Mouse (Mus musculus): ENCODE measurements around the gene Topaz1. TPM values are rescaled to one million over a fixed set of nuclear protein-coding genes. Genes with fewer than 3 reads are reported as not detected.

The Topaz1 gene
- total and polyA plus RNA-seq, 3 experiments = not detected

DNA sequence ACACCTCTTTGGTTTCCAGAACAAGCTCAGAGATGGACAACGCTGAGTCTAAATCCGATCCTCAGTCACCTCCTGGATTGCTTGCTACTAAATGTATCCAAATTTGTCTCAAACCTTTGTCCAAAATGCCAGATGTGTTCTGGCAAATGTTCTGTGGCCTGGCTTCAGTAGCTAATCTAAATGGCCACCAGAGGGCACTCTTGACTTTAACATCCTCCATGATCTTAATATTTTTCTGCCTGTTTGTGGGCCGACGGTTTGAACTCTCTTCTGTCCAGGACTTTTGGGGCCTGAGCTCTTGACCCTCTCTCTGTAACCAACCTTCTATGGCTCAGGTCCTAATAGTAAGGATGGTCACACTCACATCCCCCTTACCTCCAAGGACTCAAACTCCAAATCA is 10.4 kb upstream of the Topaz1 start:
- Histone ChIP-seq H3K36me3 (replicated peaks in 1 of 2; ENCODE audit: control insufficient read depth in 1 of 2, insufficient read depth in 1 of 2, low read length in 1 of 2) (no peaks in the 10 kb centered on the region), H3K27me3 (replicated peaks) (no peaks in the 10 kb centered on the region), H3K79me2 (replicated peaks; ENCODE audit: control insufficient read depth, extremely low read depth, insufficient read depth, poor library complexity, severe bottlenecking) (no peaks in the 10 kb centered on the region), H3K4me3 (replicated peaks in 1 of 3; ENCODE audit: low read depth in 2 of 3, low read length in 2 of 3, poor library complexity in 1 of 3) (no peak overlapping the region), H3K4me1 (ENCODE audit: control insufficient read depth in 1 of 2, insufficient read depth in 2 of 2) (peaks cover 8 to 46% of the 10 kb centered on the region in 2 experiments; a peak in 3 of 4 replicates), H3K4me2 (ENCODE audit: insufficient read depth, low read depth, poor library complexity, severe bottlenecking) (peak overlapping the region; percentile 10; the same call in 1 of the 2 replicates), H3K9ac (ENCODE audit: insufficient read depth, low read depth) (no peak overlapping the region), H3K9me3 (replicated peaks; ENCODE audit: low read length) (no peaks in the 10 kb centered on the region), H3K27ac (ENCODE audit: insufficient read depth, low read depth) (no peak overlapping the region)
- no peak for TF ChIP-seq USF1 (IDR thresholded peaks at IDR 0.05; ENCODE audit: low read depth, low read length)
- TF ChIP-seq SMC3 (IDR thresholded peaks at IDR 0.05; ENCODE audit: low read depth, low read length) = peak; percentile 84
- TF ChIP-seq RAD21 (IDR thresholded peaks at IDR 0.05; ENCODE audit: low read depth, low read length) = peak; percentile 94
- TF ChIP-seq ZC3H11A (IDR thresholded peaks at IDR 0.05; ENCODE audit: low read depth, low read length) = peak; percentile 52; the same call in 1 of the 2 replicates
- no peak for TF ChIP-seq BHLHE40 (IDR thresholded peaks at IDR 0.05; ENCODE audit: low read depth, low read length)
- TF ChIP-seq E2F4 (IDR thresholded peaks at IDR 0.05; ENCODE audit: insufficient replicate concordance, low read depth, low read length) = 0 out of 2 replicates have a peak, but pooled peaks have one; percentile 17
- TF ChIP-seq NELFE (IDR thresholded peaks at IDR 0.05; ENCODE audit: low read depth, low read length) = 0 out of 2 replicates have a peak, but pooled peaks have one; percentile 19
- peak; percentile 62 to 89 for TF ChIP-seq CTCF (conservative IDR thresholded peaks at IDR 0.05 in 1 of 2, IDR thresholded peaks at IDR 0.05 in 1 of 2; ENCODE audit: low read depth in 2 of 2, low read length in 2 of 2)
- TF ChIP-seq MEF2A (IDR thresholded peaks at IDR 0.05; ENCODE audit: borderline replicate concordance, low read depth, low read length) = peak; percentile 20; the same call in 1 of the 2 replicates
- DNase-seq (ENCODE audit: extremely low read depth) = peak; percentile 80
- dilution Hi-C loops (cut with MboI; ENCODE audit: extremely low pct_ligation_motif_present, extremely low pct_unique_long_range_greater_than_20kb, low sequenced_read_pairs) (no loop called here), in situ Hi-C loops (cut with MboI; ENCODE audit: low pct_ligation_motif_present, low pct_unique_long_range_greater_than_20kb, low sequenced_read_pairs) (loop anchor here (25.0 kb wide), 1 partner anchor 226 kb away; the partner anchor contains the start of genes 1110059G10Rik and Kif15)

DNA sequence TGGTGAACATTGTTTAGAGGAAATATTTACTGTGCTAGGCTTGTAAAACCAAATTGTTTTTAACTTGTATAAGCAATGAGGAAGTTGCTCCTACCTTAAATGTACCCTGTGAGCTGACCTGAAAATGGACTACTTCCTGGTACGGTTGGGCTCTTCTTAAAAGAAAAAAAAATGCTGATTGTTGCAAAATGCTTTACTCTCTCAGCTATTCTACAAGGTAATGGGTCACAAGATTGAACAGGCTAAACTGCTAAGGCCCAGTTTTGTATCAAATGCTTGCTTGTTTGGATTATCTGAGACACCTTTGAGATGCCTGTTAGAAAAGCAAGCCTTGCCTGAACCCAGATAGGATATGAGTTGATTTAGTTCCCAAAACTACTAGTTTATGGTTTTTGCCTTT is 1.3 kb upstream of the Topaz1 start:
- peak; percentile 73 for TF ChIP-seq MAFK (IDR thresholded peaks at IDR 0.05; ENCODE audit: insufficient replicate concordance, low read length)
- no peak for TF ChIP-seq NRF1 (IDR thresholded peaks at IDR 0.05; ENCODE audit: low read depth, low read length)
- Histone ChIP-seq H3K4me1 (ENCODE audit: control insufficient read depth in 1 of 2, insufficient read depth in 2 of 2) (peaks cover 0 to 12% of the 10 kb centered on the region in 2 experiments; a peak in 2 of 4 replicates), H3K27me3 (replicated peaks) (no peaks in the 10 kb centered on the region), H3K9me3 (replicated peaks; ENCODE audit: low read length) (peaks cover 3% of the 10 kb centered on the region), H3K79me2 (replicated peaks; ENCODE audit: control insufficient read depth, extremely low read depth, insufficient read depth, poor library complexity, severe bottlenecking) (no peaks in the 10 kb centered on the region), H3K9ac (ENCODE audit: insufficient read depth, low read depth) (no peak overlapping the region), H3K4me3 (replicated peaks in 1 of 3; ENCODE audit: low read depth in 2 of 3, low read length in 2 of 3, poor library complexity in 1 of 3) (no peak overlapping the region), H3K36me3 (replicated peaks in 1 of 2; ENCODE audit: control insufficient read depth in 1 of 2, insufficient read depth in 1 of 2, low read length in 1 of 2) (no peaks in the 10 kb centered on the region), H3K27ac (ENCODE audit: insufficient read depth, low read depth) (no peak overlapping the region), H3K4me2 (ENCODE audit: insufficient read depth, low read depth, poor library complexity, severe bottlenecking) (no peak overlapping the region)
- no peak for DNase-seq (ENCODE audit: extremely low read depth)
- in situ Hi-C loops (cut with MboI; ENCODE audit: low pct_ligation_motif_present, low pct_unique_long_range_greater_than_20kb, low sequenced_read_pairs) (loop anchor here (25.0 kb wide), 1 partner anchor 216 kb away; the partner anchor contains the start of genes 1110059G10Rik and Kif15), dilution Hi-C loops (cut with MboI; ENCODE audit: extremely low pct_ligation_motif_present, extremely low pct_unique_long_range_greater_than_20kb, low sequenced_read_pairs) (no loop called here)

DNA sequence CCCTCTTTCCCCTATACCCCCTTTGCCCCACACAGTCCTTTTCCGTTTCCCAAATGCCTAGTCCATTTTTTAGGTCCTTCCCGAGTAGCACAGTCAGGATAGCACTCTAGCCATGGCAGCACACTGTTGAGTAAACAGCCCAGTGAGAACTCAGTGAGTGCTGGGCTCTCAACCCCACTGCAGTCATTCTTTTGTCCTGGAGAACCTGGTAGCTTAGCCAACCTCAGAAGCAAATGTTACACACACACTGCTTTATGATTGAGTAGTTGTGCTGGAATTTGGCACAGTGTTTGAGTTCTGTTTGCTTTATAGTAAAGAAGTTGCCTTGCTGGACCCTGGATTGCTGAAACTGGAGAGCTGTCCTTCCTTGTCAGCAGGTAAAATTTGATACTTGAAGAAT is 10.5 kb downstream of the Topaz1 start:
- dilution Hi-C loops (cut with MboI; ENCODE audit: extremely low pct_ligation_motif_present, extremely low pct_unique_long_range_greater_than_20kb, low sequenced_read_pairs) = no loop called here
- TF ChIP-seq IRF4 (IDR thresholded peaks at IDR 0.05; ENCODE audit: low read depth, low read length) = no peak
- TF ChIP-seq USF2 (conservative IDR thresholded peaks at IDR 0.05; ENCODE audit: low read depth, low read length) = no peak
- TF ChIP-seq MEF2A (IDR thresholded peaks at IDR 0.05; ENCODE audit: borderline replicate concordance, low read depth, low read length) = no peak
- TF ChIP-seq TCF12 (IDR thresholded peaks at IDR 0.05; ENCODE audit: low read depth, low read length) = no peak
- TF ChIP-seq CHD2 (IDR thresholded peaks at IDR 0.05; ENCODE audit: low read length) = no peak
- no peak for TF ChIP-seq UBTF (IDR thresholded peaks at IDR 0.05; ENCODE audit: low read depth, low read length)
- no peak for TF ChIP-seq EP300 (IDR thresholded peaks at IDR 0.05; ENCODE audit: low read length)
- TF ChIP-seq SMC3 (IDR thresholded peaks at IDR 0.05; ENCODE audit: low read depth, low read length) = no peak
- TF ChIP-seq ZC3H11A (IDR thresholded peaks at IDR 0.05; ENCODE audit: low read depth, low read length) = no peak
- TF ChIP-seq RAD21 (IDR thresholded peaks at IDR 0.05; ENCODE audit: low read depth, low read length) = no peak
- TF ChIP-seq RCOR1 (conservative IDR thresholded peaks at IDR 0.05; ENCODE audit: low read depth, low read length) = no peak
- TF ChIP-seq MAX (IDR thresholded peaks at IDR 0.05; ENCODE audit: low read length) = no peak

More for the DNA sequence above, 10.5 kb downstream of the Topaz1 start:
- Histone ChIP-seq H3K9me3 (replicated peaks; ENCODE audit: low read length) (peaks cover 4% of the 10 kb centered on the region), H3K4me1 (ENCODE audit: control insufficient read depth in 1 of 2, insufficient read depth in 2 of 2) (no peaks in the 10 kb centered on the region), H3K4me3 (replicated peaks in 1 of 3; ENCODE audit: low read depth in 2 of 3, low read length in 2 of 3, poor library complexity in 1 of 3) (no peak overlapping the region), H3K79me2 (replicated peaks; ENCODE audit: control insufficient read depth, extremely low read depth, insufficient read depth, poor library complexity, severe bottlenecking) (no peaks in the 10 kb centered on the region), H3K4me2 (ENCODE audit: insufficient read depth, low read depth, poor library complexity, severe bottlenecking) (no peak overlapping the region), H3K9ac (ENCODE audit: insufficient read depth, low read depth) (no peak overlapping the region), H3K27ac (ENCODE audit: insufficient read depth, low read depth) (no peak overlapping the region), H3K27me3 (replicated peaks) (no peaks in the 10 kb centered on the region), H3K36me3 (replicated peaks in 1 of 2; ENCODE audit: control insufficient read depth in 1 of 2, insufficient read depth in 1 of 2, low read length in 1 of 2) (no peaks in the 10 kb centered on the region)
- DNase-seq (ENCODE audit: extremely low read depth) = no peak
- in situ Hi-C loops (cut with MboI; ENCODE audit: low pct_ligation_motif_present, low pct_unique_long_range_greater_than_20kb, low sequenced_read_pairs) = no loop called here

All from CH12.LX (cell line).